Mouse (Mus musculus): ENCODE results near the gene Skor1.

- TF ChIP-seq CTCF (IDR thresholded peaks at IDR 0.05; ENCODE audit: low read depth, low read length) (no peak), POLR2AphosphoS5 (IDR thresholded peaks at IDR 0.05; ENCODE audit: insufficient replicate concordance, low read depth, low read length) (no peak), GATA2 (IDR thresholded peaks at IDR 0.05; ENCODE audit: borderline replicate concordance, low read depth, low read length) (no peak), TAL1 (conservative IDR thresholded peaks at IDR 0.05; ENCODE audit: low read depth, low read length) (no peak)
Observed at GRCm38 (mm10) chr9:63169127-63169526, 20.4 kb upstream of the Skor1 start.
